Mouse (Mus musculus) myocyte (in vitro differentiated cells): ENCODE data around the gene Tfpi.

ENCODE experiments used
- MYOG ChIP-seq, 3 experiments: IDR thresholded peaks; one replicate each; pipeline ENCODE4 v1.6.1; 2011; ENCODE audit warnings: control low read depth in 2 of 3, low read depth in 2 of 3, mild to moderate bottlenecking in 2 of 3; ENCODE audit not compliant: insufficient read length in 2 of 3, control insufficient read depth in 1 of 3, insufficient read depth in 1 of 3
- POLR2A ChIP-seq: IDR thresholded peaks from one replicate; pipeline ENCODE4 v1.6.1; 2011; ENCODE audit warnings: low read depth, mild to moderate bottlenecking, control low read depth, moderate library complexity; ENCODE audit not compliant: insufficient read length
- POLR2AphosphoS2 ChIP-seq: IDR thresholded peaks from one replicate; pipeline ENCODE4 v1.6.1; 2011; ENCODE audit warnings: low read depth, control low read depth; ENCODE audit not compliant: insufficient read length
- USF1 ChIP-seq: IDR thresholded peaks from one replicate; pipeline ENCODE4 v1.6.1; 2011; ENCODE audit warnings: low read depth, mild to moderate bottlenecking, control low read depth, moderate library complexity

GRCm38 (mm10) chr2:84393236-84393635 lies 83.3 kb downstream of the Tfpi start:
- TF ChIP-seq POLR2AphosphoS2 (no peak), POLR2A (no peak), USF1 (no peak), MYOG (IDR thresholded peaks at IDR 0.05; ENCODE audit: control insufficient read depth in 1 of 3, insufficient read depth in 1 of 3, insufficient read length in 2 of 3, low read depth in 2 of 3) (no peak)
